Mouse (Mus musculus) kidney, embryonic 15.5 days (tissue): ENCODE measurements around the gene Msh5. TPM values are rescaled to one million over a fixed set of nuclear protein-coding genes. Genes with fewer than 3 reads are reported as not detected.

Experiments
- ATAC-seq: fragments of 200-750 bp; cut with Nextera tagmentation; replicated peaks from 2 replicates; pipeline ENCODE4 v1.8.0; 2017; ENCODE audit warnings: moderate TSS enrichment; ENCODE audit not compliant: low FRiP score
- H3K27ac ChIP-seq: fragments of 300-500 bp; sonication (generic); 2 replicates; pipeline ENCODE4 v1.5.1; 2015; ENCODE audit warnings: mild to moderate bottlenecking, inconsistent platforms
- H3K27me3 ChIP-seq: fragments of 300-500 bp; sonication (generic); 2 replicates; pipeline ENCODE4 v1.6.1; 2015; ENCODE audit warnings: inconsistent platforms
- H3K36me3 ChIP-seq: fragments of 300-500 bp; sonication (generic); 2 replicates; pipeline ENCODE4 v1.6.1; 2015; ENCODE audit warnings: inconsistent platforms
- H3K4me1 ChIP-seq: fragments of 300-500 bp; sonication (generic); 2 replicates; pipeline ENCODE4 v1.6.1; 2015; ENCODE audit warnings: inconsistent platforms
- H3K4me2 ChIP-seq: fragments of 300-500 bp; sonication (generic); 2 replicates; pipeline ENCODE4 v1.6.1; 2015; ENCODE audit warnings: moderate library complexity, mild to moderate bottlenecking, inconsistent platforms
- H3K4me3 ChIP-seq: fragments of 300-500 bp; sonication (generic); replicated peaks from 2 replicates; pipeline ENCODE4 v1.5.1; 2015; ENCODE audit warnings: mild to moderate bottlenecking, inconsistent platforms
- H3K9ac ChIP-seq: fragments of 300-500 bp; sonication (generic); 2 replicates; pipeline ENCODE4 v1.6.1; 2015; ENCODE audit warnings: mild to moderate bottlenecking, inconsistent platforms
- H3K9me3 ChIP-seq: fragments of 300-500 bp; sonication (generic); replicated peaks from 2 replicates; pipeline ENCODE4 v1.6.1; 2016; ENCODE audit warnings: inconsistent platforms
- WGBS: fragments of 180-500 bp; shearing (Covaris S2); methylation state at CpG from one replicate; pipeline ENCODE4 v1.1.7; 2015; ENCODE audit warnings: mixed read lengths; 5-methylcytosine and 5-hydroxymethylcytosine counted together
- polyA plus RNA-seq: library from polyadenylated mRNA; unstranded; fragments of >200 nt; fragmentation: Nextera tagmentation; extraction: Ambion mirVana; gene quantifications from 2 replicates; pipeline ENCODE4 v1.2.1, GENCODE M21; 2015

The Msh5 gene
- polyA plus RNA-seq, 1 experiment from 2014 or later = 5.4 TPM

- Histone ChIP-seq H3K27ac (no peak overlapping the region), H3K9ac (no peak overlapping the region), H3K36me3 (no peaks in the 10 kb centered on the region), H3K27me3 (no peaks in the 10 kb centered on the region), H3K4me1 (peaks cover 50% of the 10 kb centered on the region), H3K9me3 (no peaks in the 10 kb centered on the region), H3K4me2 (no peak overlapping the region), H3K4me3 (no peak overlapping the region)
- WGBS = 66% methylated on average over 13 of the region's 13 CpGs
- no peak for ATAC-seq
Observed at GRCm38 (mm10) chr17:35024261-35024660, 22.3 kb downstream of the Msh5 start.

DNA sequence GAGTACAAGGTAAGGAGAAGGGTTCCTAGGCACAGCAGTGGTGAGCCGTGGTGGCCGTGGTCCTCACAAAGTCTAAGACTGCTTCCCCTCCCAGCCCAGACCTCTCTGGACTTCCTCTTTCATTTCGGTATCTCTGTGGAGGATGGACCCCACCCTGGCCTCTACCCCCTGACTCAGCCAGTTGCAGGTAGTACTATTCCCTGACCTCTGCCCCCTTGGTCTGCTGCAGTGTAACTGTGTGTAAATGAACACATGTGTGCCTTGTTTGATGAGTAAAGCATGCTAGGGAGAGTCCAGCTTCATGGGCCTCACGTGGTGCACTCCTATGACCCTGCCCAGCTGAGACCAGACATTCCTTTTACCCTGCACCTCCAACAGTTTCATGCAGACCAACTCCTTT is 22.8 kb downstream of the Msh5 start:
- H3K36me3 ChIP-seq = no peaks in the 10 kb centered on the region
- peaks cover 49% of the 10 kb centered on the region for H3K4me1 ChIP-seq
- no peak overlapping the region for H3K4me3 ChIP-seq
- no peak overlapping the region for H3K4me2 ChIP-seq
- H3K27ac ChIP-seq = no peak overlapping the region
- WGBS = 77% methylated on average over 4 of the region's 4 CpGs
- H3K27me3 ChIP-seq = no peaks in the 10 kb centered on the region
- no peak for ATAC-seq
- no peak overlapping the region for H3K9ac ChIP-seq
- no peaks in the 10 kb centered on the region for H3K9me3 ChIP-seq

DNA sequence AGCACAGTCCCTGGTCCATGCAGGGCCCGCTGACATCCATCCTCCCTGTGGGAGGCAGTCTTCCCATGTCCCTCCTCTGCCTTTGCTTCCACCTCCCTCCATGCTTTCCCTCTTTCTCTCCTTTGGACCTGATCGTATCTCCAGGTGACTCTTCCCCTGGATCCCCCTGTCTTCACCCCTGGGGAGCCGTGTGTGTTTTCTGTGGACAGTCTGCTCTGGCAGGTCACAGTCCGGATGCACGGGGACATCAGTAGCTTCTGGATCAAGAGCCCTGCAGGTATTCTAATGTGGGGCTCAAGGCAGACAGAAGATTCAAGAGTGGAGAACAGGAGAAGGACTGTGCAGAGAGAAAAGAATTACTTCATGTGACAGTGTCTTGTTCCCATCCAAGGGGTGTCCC is 23.3 kb downstream of the Msh5 start:
- ATAC-seq = no peak
- 79% methylated on average over 5 of the region's 5 CpGs for WGBS
- H3K27me3 ChIP-seq = no peaks in the 10 kb centered on the region

DNA sequence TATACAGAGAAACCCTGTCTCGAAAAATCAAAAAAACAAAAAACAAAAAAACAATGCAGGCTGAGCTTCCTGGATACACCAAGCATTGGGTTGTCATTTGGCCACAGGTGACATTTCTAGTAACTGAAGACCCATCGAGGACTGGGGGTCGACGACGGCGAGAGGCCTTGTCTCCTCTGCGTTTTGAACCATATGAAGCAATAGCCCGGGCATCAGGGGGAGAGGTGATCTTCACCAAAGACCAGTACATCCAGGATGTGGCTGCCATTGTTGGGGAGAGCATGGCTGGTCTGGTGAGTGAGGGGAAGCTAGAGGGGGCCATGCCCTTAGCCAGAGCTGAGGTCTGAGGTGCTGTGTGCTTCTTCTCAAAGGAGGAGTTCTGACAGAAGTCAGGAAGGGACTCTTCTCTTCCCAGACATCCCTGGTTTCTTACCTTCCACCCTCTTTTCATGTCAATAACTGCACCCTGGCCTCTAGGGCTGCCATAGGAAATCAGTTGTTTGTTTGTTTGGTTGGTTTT is 23.9 kb downstream of the Msh5 start:
- no peaks in the 10 kb centered on the region; the same call in 1 of the 2 replicates for H3K36me3 ChIP-seq
- H3K4me2 ChIP-seq = no peak overlapping the region
- 92% methylated on average over 8 of the region's 8 CpGs for WGBS
- peaks cover 43% of the 10 kb centered on the region for H3K4me1 ChIP-seq
- no peaks in the 10 kb centered on the region for H3K27me3 ChIP-seq
- H3K4me3 ChIP-seq = no peak overlapping the region
- H3K9me3 ChIP-seq = no peaks in the 10 kb centered on the region
- ATAC-seq = no peak
- H3K9ac ChIP-seq = no peak overlapping the region
- peak overlapping the region; percentile 76; the same call in 1 of the 2 replicates for H3K27ac ChIP-seq

More for the DNA sequence above, 23.3 kb downstream of the Msh5 start:
- no peak overlapping the region for H3K4me2 ChIP-seq
- H3K4me1 ChIP-seq = peaks cover 46% of the 10 kb centered on the region
- no peaks in the 10 kb centered on the region for H3K36me3 ChIP-seq
- H3K9ac ChIP-seq = no peak overlapping the region
- no peak overlapping the region for H3K4me3 ChIP-seq
- H3K9me3 ChIP-seq = no peaks in the 10 kb centered on the region
- H3K27ac ChIP-seq = no peak overlapping the region

- Histone ChIP-seq H3K4me1 (peaks cover 37% of the 10 kb centered on the region), H3K27ac (peak overlapping the region; percentile 76), H3K4me2 (peak overlapping the region; percentile 46; the same call in 1 of the 2 replicates), H3K36me3 (peaks cover 3% of the 10 kb centered on the region), H3K4me3 (no peak overlapping the region), H3K9ac (no peak overlapping the region), H3K9me3 (no peaks in the 10 kb centered on the region), H3K27me3 (no peaks in the 10 kb centered on the region)
- WGBS = 56% methylated on average over 6 of the region's 6 CpGs
- ATAC-seq = 0 out of 2 replicates have a peak, but pooled peaks have one; percentile 16
Observed at GRCm38 (mm10) chr17:35021842-35022477, 24.6 kb downstream of the Msh5 start.

GRCm38 (mm10) chr17:35021163-35021808 is 25.3 kb downstream of the Msh5 start:
- Histone ChIP-seq H3K9me3 (no peaks in the 10 kb centered on the region), H3K27me3 (no peaks in the 10 kb centered on the region), H3K36me3 (peaks cover 10% of the 10 kb centered on the region), H3K9ac (peak overlapping the region; percentile 26; the same call in 1 of the 2 replicates), H3K4me3 (peak overlapping the region; percentile 10; the same call in 1 of the 2 replicates), H3K4me1 (peaks cover 41% of the 10 kb centered on the region), H3K27ac (peak overlapping the region; percentile 76), H3K4me2 (peak overlapping the region; percentile 46)
- WGBS = 10% methylated on average over 17 of the region's 17 CpGs
- peak; percentile 65 for ATAC-seq

DNA sequence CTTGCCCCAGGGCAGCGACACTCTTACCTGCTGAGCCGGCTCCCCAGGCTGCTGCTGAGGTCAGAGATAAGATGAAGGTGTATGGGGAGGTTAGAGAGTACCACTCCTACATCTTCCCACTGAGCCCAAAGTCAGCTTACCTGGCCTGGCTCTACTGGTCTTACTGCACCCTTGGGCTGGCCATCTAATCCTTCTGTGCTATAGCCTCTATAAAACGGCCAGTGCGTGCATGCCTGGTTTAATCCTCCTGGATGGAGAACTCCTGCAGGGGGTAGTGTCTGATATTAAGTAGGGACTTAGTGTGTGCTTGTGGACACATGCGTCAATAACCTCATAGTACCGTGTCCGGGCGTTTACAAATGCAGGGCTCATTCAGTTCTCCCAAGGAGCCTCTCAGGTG is 26.0 kb downstream of the Msh5 start:
- H3K4me2 ChIP-seq = no peak overlapping the region
- no peaks in the 10 kb centered on the region for H3K27me3 ChIP-seq
- no peak overlapping the region for H3K4me3 ChIP-seq
- H3K9ac ChIP-seq = no peak overlapping the region
- peaks cover 17% of the 10 kb centered on the region for H3K36me3 ChIP-seq
- H3K9me3 ChIP-seq = no peaks in the 10 kb centered on the region
- peaks cover 37% of the 10 kb centered on the region for H3K4me1 ChIP-seq
- WGBS = 88% methylated on average over 8 of the region's 8 CpGs
- no peak for ATAC-seq
- H3K27ac ChIP-seq = no peak overlapping the region

DNA sequence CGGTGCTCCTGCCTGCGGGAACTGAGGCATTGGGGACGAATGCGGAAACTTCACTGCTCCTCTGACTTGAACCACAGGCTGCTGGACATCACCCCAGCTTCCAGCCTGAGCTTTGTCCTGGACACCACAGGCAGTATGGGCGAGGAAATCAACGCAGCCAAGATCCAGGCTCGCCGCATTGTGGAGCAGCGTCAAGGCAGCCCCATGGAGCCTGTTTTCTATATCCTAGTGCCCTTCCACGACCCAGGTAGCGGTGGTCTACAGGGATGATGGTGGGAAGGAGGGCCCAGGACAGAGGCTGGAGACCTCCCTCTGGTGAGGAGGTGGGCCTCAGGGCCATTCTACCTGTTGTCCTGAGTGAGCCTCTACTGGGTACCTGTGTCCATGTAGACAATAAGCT is 26.7 kb downstream of the Msh5 start:
- WGBS = 71% methylated on average over 11 of the region's 11 CpGs
- Histone ChIP-seq H3K4me1 (peaks cover 32% of the 10 kb centered on the region), H3K27me3 (no peaks in the 10 kb centered on the region), H3K4me2 (no peak overlapping the region), H3K27ac (no peak overlapping the region), H3K36me3 (peaks cover 23% of the 10 kb centered on the region), H3K9me3 (no peaks in the 10 kb centered on the region), H3K9ac (no peak overlapping the region), H3K4me3 (no peak overlapping the region)
- ATAC-seq = no peak

DNA sequence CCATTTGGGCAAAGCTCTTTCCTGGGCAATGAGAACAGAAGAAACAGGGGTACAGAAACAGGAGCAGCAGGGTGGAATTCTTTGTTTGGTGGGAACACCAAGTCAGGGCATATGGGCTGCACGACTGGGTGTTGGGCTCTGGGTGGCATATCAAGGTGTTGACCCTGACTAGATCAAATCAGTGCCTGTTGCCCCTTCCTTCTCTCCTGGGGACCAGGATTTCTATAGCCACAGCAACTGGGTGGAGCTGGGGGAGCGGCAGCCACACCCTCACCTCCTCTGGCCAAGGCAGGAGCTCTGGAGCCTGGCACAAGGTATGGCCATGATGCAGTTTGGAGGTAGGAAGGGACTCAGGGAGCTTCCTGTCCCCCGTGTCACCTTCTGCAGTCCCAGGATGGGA is 28.4 kb downstream of the Msh5 start:
- Histone ChIP-seq H3K9me3 (no peaks in the 10 kb centered on the region), H3K27ac (no peak overlapping the region), H3K27me3 (no peaks in the 10 kb centered on the region), H3K9ac (no peak overlapping the region), H3K36me3 (peaks cover 41% of the 10 kb centered on the region), H3K4me2 (no peak overlapping the region), H3K4me3 (no peak overlapping the region), H3K4me1 (peaks cover 19% of the 10 kb centered on the region)
- WGBS = 84% methylated on average over 3 of the region's 3 CpGs
- no peak for ATAC-seq

GRCm38 (mm10) chr17:35017706-35018030 is 28.9 kb downstream of the Msh5 start:
- H3K4me1 ChIP-seq = peaks cover 19% of the 10 kb centered on the region
- no peak overlapping the region for H3K27ac ChIP-seq
- H3K9me3 ChIP-seq = no peaks in the 10 kb centered on the region
- H3K4me2 ChIP-seq = no peak overlapping the region
- no peaks in the 10 kb centered on the region for H3K27me3 ChIP-seq
- no peak overlapping the region for H3K9ac ChIP-seq
- WGBS = 71% methylated on average over 14 of the region's 14 CpGs
- H3K36me3 ChIP-seq = peaks cover 46% of the 10 kb centered on the region
- ATAC-seq = no peak
- no peak overlapping the region for H3K4me3 ChIP-seq

GRCm38 (mm10) chr17:35016791-35017705 is 29.5 kb downstream of the Msh5 start:
- no peaks in the 10 kb centered on the region for H3K27me3 ChIP-seq
- no peak for ATAC-seq
- 77% methylated on average over 10 of the region's 10 CpGs for WGBS
- peaks cover 19% of the 10 kb centered on the region for H3K4me1 ChIP-seq
- peak overlapping the region; percentile 32; the same call in 1 of the 2 replicates for H3K27ac ChIP-seq
- no peak overlapping the region for H3K9ac ChIP-seq
- H3K4me2 ChIP-seq = no peak overlapping the region
- peaks cover 52% of the 10 kb centered on the region for H3K36me3 ChIP-seq
- no peaks in the 10 kb centered on the region for H3K9me3 ChIP-seq
- no peak overlapping the region for H3K4me3 ChIP-seq

DNA sequence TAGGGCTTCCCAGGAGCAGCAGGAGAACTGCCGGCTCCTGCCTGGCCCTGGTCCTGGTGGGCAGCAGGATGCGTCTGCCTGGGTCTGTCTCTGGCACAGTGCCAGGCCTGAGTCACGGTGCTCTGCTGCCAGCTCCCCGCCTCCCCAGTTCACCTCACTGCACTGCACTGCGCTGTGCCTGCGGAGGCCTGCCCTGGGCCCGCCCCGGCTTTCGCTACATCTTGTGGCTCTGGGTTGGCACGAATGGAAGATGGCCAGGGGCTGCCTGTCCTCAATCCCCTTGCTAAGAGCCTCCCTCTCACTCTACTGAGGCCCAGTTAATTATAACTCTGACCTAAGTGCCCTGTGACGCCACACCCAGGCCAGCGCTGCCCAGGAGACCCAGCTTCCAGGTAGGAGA is 30.2 kb downstream of the Msh5 start, which contains the start of gene Vwa7:
Vwa7 (plus strand) TSS at position 204 of the 400 bp plus-strand sequence.
- no peaks in the 10 kb centered on the region for H3K9me3 ChIP-seq
- H3K9ac ChIP-seq = no peak within 1 kb of the TSS
- H3K4me2 ChIP-seq = no peak within 1 kb of the TSS
- peak; percentile 22; the same call in 1 of the 2 replicates for ATAC-seq
- peak within 1 kb of the TSS; percentile 32 for H3K27ac ChIP-seq
- H3K4me1 ChIP-seq = peaks cover 16% of the 10 kb centered on the region
- WGBS = 67% methylated on average over 12 of the region's 12 CpGs
- no peaks in the 10 kb centered on the region for H3K27me3 ChIP-seq
- peaks cover 59% of the 10 kb centered on the region for H3K36me3 ChIP-seq
- no peak within 1 kb of the TSS for H3K4me3 ChIP-seq
